Mouse (Mus musculus) hindbrain, embryonic 10.5 days (tissue): Measurements from ENCODE around the gene Sipa1l3. TPM values are rescaled to one million over a fixed set of nuclear protein-coding genes. Genes with fewer than 3 reads are reported as not detected.

Experiments used
- DNase-seq: peaks from one replicate; pipeline ENCODE4 v3.0.0-alpha.2; 2017; ENCODE audit warnings: low spot score
- H3K27ac ChIP-seq: fragments of 300-500 bp; sonication (generic); 2 replicates; pipeline ENCODE4 v1.5.1; 2016; ENCODE audit warnings: mild to moderate bottlenecking, moderate library complexity
- H3K27me3 ChIP-seq: fragments of 300-500 bp; sonication (generic); 2 replicates; pipeline ENCODE4 v1.6.1; 2016; ENCODE audit warnings: mild to moderate bottlenecking; ENCODE audit not compliant: poor library complexity, insufficient read depth, severe bottlenecking
- H3K36me3 ChIP-seq: fragments of 300-500 bp; sonication (generic); 2 replicates; pipeline ENCODE4 v1.6.1; 2016; ENCODE audit warnings: mild to moderate bottlenecking, moderate library complexity
- H3K4me1 ChIP-seq: fragments of 300-500 bp; sonication (generic); replicated peaks from 2 replicates; pipeline ENCODE4 v1.6.1; 2016; ENCODE audit warnings: mild to moderate bottlenecking
- H3K4me3 ChIP-seq: fragments of 300-500 bp; sonication (generic); 2 replicates; pipeline ENCODE4 v1.5.1; 2016; ENCODE audit warnings: mild to moderate bottlenecking, moderate library complexity
- H3K9me3 ChIP-seq: fragments of 300-500 bp; sonication (generic); 2 replicates; pipeline ENCODE4 v1.6.1; 2016; ENCODE audit warnings: mild to moderate bottlenecking, moderate library complexity
- WGBS: fragments of 180-500 bp; shearing (Covaris S2); methylation state at CpG from one replicate; pipeline ENCODE4 v1.1.7; 2016; 5-methylcytosine and 5-hydroxymethylcytosine counted together
- polyA plus RNA-seq: library from polyadenylated mRNA; unstranded; fragments of >200 nt; fragmentation: Nextera tagmentation; extraction: Ambion mirVana; gene quantifications from 2 replicates; pipeline ENCODE4 v1.2.1, GENCODE M21; 2016

The Sipa1l3 gene
- polyA plus RNA-seq, 1 experiment from 2014 or later: 9.7 TPM

DNA sequence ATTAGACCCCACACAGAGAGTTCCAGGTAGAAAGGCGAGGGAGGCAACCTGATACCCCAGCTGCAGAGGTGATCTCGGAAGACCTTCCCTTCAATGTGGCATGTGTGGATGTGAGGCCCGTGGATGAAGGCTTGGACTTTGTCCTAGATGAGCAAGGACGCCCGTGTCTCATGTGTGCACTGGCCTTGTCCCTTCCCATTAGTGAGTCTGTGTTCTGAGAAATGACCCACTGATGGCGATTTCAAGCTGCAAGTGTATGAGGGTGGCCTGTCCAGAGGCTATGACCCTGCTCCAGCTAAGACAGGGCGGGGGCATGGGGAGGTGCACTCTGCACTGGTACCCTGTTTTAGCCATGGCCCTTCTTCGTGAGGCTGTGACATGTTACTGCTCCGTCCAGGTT, 178.2 kb downstream of the Sipa1l3 start:
- no peaks in the 10 kb centered on the region for H3K27me3 ChIP-seq
- WGBS: 90% methylated on average over 9 of the region's 9 CpGs
- H3K27ac ChIP-seq: no peak overlapping the region
- H3K9me3 ChIP-seq: no peaks in the 10 kb centered on the region
- H3K4me1 ChIP-seq: peaks cover 21% of the 10 kb centered on the region
- no peak overlapping the region for H3K4me3 ChIP-seq
- DNase-seq: no peak
- H3K36me3 ChIP-seq: peaks cover 24% of the 10 kb centered on the region

GRCm38 (mm10) chr7:29338984-29339679, 179.3 kb downstream of the Sipa1l3 start:
- H3K27ac ChIP-seq: 0 out of 2 replicates have a peak overlapping the region, but pooled peaks have one; percentile 3
- WGBS: 79% methylated on average over 14 of the region's 14 CpGs
- H3K36me3 ChIP-seq: peaks cover 24% of the 10 kb centered on the region
- no peaks in the 10 kb centered on the region for H3K9me3 ChIP-seq
- peaks cover 24% of the 10 kb centered on the region for H3K4me1 ChIP-seq
- no peaks in the 10 kb centered on the region for H3K27me3 ChIP-seq
- no peak overlapping the region for H3K4me3 ChIP-seq
- no peak for DNase-seq

DNA sequence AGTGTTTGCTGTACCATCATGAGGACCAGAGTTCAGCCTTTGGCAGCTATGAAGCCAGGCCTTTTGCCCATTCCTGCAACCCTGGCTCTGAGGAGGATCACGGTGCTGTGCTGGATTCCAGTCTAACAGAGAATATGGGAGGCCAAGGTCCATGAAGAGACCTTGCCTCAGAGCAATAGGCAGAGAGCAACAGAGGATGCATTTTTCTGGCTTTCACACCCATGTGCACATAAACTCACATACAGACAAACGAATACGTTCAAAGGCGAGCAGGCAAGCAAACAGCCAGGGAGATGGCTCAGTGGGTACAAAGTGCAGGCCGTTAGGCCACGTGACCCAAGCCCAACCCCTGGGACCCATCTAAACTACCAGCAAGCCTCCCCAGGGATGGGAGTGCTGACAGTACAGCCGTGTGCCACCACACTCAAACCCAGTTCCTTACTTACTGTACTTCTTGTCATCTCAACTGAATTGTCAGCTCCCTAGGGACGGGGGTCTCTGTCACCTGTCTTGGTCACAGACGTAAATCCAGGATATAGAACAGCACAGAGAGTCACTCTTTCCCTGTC, 180.0 kb downstream of the Sipa1l3 start:
- H3K27me3 ChIP-seq: no peaks in the 10 kb centered on the region
- 0 out of 2 replicates have a peak overlapping the region, but pooled peaks have one; percentile 3 for H3K27ac ChIP-seq
- DNase-seq: no peak
- no peak overlapping the region for H3K4me3 ChIP-seq
- 90% methylated on average over 9 of the region's 9 CpGs for WGBS
- H3K9me3 ChIP-seq: no peaks in the 10 kb centered on the region
- peaks cover 24% of the 10 kb centered on the region for H3K36me3 ChIP-seq
- peaks cover 27% of the 10 kb centered on the region for H3K4me1 ChIP-seq

GRCm38 (mm10) chr7:29337766-29338165, 180.7 kb downstream of the Sipa1l3 start:
- H3K36me3 ChIP-seq: peaks cover 28% of the 10 kb centered on the region
- no peak overlapping the region for H3K4me3 ChIP-seq
- no peak overlapping the region for H3K27ac ChIP-seq
- no peaks in the 10 kb centered on the region for H3K9me3 ChIP-seq
- no peak for DNase-seq
- 86% methylated on average over 2 of the region's 2 CpGs for WGBS
- peaks cover 24% of the 10 kb centered on the region for H3K4me1 ChIP-seq
- no peaks in the 10 kb centered on the region for H3K27me3 ChIP-seq

- Histone ChIP-seq H3K27ac (no peak overlapping the region), H3K4me1 (peaks cover 15% of the 10 kb centered on the region), H3K36me3 (peaks cover 34% of the 10 kb centered on the region), H3K4me3 (no peak overlapping the region), H3K9me3 (no peaks in the 10 kb centered on the region), H3K27me3 (no peaks in the 10 kb centered on the region)
- no peak for DNase-seq
- WGBS: 70% methylated on average over 9 of the region's 9 CpGs
These were observed 181.6 kb downstream of the Sipa1l3 start for GRCm38 (mm10) chr7:29336795-29337319.

DNA sequence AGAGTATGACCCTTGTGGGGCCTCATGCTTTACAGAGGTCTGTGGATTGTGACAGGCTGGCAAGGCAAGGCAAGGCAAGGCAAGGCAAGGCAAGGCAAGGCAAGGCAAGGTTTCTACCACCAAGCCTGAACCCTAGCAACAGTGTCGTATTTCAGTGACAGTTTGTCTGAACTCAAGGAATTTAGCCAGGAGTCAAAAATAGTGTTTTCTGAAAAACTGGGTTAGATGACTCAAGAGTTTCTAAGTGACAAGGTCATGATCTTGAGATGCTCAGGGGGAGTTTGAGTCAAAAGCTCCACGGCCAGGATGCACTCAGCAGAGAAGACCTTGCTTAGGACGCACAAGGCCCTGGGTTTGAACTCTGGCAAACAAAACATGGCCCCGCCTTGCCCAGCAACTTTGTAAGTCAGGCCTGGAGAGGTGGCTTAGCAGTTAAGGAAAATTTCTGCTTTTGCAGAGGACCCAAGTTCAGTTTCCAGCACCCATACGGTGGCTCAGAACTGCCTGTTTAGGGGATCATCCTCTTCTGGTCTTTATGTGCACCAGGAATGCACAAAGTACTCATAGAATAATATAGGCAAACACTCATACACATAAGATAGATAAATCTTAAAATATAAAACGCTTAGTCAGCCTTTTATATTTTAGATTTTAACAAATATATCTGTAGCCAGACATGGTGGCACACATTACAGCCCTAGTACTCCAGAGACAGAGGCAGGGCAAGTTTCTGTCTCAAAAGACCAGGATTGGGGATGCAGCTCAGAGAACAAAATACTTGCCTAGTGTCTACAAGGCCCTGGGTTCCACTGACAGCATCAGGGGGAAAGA, 182.4 kb downstream of the Sipa1l3 start:
- WGBS: 79% methylated on average over 6 of the region's 6 CpGs
- Histone ChIP-seq H3K4me3 (no peak overlapping the region), H3K36me3 (peaks cover 42% of the 10 kb centered on the region), H3K27ac (no peak overlapping the region), H3K4me1 (peaks cover 12% of the 10 kb centered on the region), H3K9me3 (no peaks in the 10 kb centered on the region), H3K27me3 (no peaks in the 10 kb centered on the region)
- no peak for DNase-seq

GRCm38 (mm10) chr7:29335276-29335675, 183.2 kb downstream of the Sipa1l3 start:
- no peak for DNase-seq
- Histone ChIP-seq H3K9me3 (no peaks in the 10 kb centered on the region), H3K27me3 (no peaks in the 10 kb centered on the region), H3K4me1 (peaks cover 9% of the 10 kb centered on the region), H3K27ac (no peak overlapping the region), H3K36me3 (peaks cover 45% of the 10 kb centered on the region), H3K4me3 (no peak overlapping the region)

DNA sequence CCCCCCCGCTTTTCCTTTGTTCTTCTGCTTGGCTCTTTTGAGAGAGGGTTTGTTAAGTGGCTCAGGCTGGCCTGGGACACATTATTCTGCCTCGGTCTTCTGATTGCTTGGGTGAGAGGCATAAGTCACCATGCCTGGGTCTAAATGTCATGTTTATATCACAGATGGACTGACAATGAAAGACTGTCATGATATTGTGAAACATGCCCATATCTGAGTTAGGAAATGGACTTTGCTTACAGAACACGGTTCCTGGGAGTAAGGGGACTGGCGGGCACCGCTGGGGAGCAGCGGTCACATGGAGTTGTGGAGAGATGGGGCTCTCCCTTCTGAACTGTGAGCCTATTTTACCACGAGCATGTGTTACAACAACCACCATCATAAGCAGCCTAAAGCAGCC, 184.3 kb downstream of the Sipa1l3 start:
- H3K4me3 ChIP-seq: no peak overlapping the region
- 71% methylated on average over 7 of the region's 7 CpGs for WGBS
- H3K36me3 ChIP-seq: peaks cover 54% of the 10 kb centered on the region
- DNase-seq: no peak
- no peaks in the 10 kb centered on the region for H3K27me3 ChIP-seq
- H3K27ac ChIP-seq: no peak overlapping the region
- no peaks in the 10 kb centered on the region for H3K9me3 ChIP-seq
- peaks cover 9% of the 10 kb centered on the region for H3K4me1 ChIP-seq

GRCm38 (mm10) chr7:29328984-29329383, 189.5 kb downstream of the Sipa1l3 start:
- Histone ChIP-seq H3K27ac (no peak overlapping the region), H3K9me3 (no peaks in the 10 kb centered on the region), H3K4me1 (peaks cover 2% of the 10 kb centered on the region), H3K36me3 (peaks cover 70% of the 10 kb centered on the region), H3K4me3 (no peak overlapping the region), H3K27me3 (no peaks in the 10 kb centered on the region)
- DNase-seq: no peak
- 89% methylated on average over 16 of the region's 16 CpGs for WGBS

- H3K4me1 ChIP-seq: peaks cover 2% of the 10 kb centered on the region; the same call in 1 of the 2 replicates
- no peak overlapping the region for H3K27ac ChIP-seq
- H3K36me3 ChIP-seq: peaks cover 72% of the 10 kb centered on the region
- no peaks in the 10 kb centered on the region for H3K9me3 ChIP-seq
- DNase-seq: no peak
- H3K4me3 ChIP-seq: no peak overlapping the region
- WGBS: 85% methylated on average over 6 of the region's 6 CpGs
- H3K27me3 ChIP-seq: no peaks in the 10 kb centered on the region
These were observed 191.4 kb downstream of the Sipa1l3 start for GRCm38 (mm10) chr7:29327087-29327486.

DNA sequence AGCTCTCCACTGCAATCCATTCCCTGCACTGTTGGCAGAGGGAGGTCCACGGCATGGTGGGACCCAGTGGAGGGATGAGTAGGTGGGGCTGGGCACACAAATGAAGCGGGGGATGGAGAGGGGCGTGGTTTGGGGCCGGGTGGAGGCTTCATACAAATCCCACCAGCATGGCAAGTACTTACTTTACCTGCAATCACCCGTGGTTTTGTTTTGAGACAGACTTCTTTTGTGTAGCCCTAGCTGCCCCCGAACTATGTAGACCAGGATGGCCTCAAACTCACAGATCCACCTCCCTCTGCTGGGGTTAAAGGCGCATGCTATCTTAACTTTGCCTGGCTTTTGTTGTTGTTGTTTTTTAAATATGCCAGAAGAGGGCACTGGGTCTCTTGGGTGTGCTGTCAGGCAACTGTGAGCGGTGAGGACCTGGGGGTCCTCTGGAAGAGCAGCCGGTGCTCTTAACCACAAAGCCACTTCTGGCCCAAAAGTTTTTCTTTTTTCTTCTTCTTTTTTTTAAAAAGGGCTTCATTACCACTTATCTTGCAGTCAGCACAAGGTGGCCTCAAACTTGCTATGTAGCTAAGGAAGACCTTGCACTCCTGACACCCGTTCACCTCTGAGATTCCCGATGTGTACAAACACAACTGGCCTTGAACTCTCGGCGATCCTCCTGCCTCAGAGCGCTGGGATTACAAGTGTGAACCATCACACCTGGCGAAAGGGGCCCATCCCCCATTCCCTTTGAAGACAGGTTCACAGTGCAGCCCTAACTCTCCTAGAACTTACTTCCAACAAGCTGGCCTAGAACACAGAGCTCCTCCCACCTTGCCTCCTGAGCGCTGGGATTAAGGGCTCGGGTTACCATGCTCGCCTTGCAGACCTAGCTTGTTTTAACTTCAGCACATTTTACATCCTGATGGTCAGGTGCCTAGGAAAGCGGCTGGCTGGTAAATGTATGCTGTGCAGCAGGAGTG, 198.8 kb downstream of the Sipa1l3 start:
- 10% methylated on average over 19 of the region's 19 CpGs for WGBS
- Histone ChIP-seq H3K27ac (peak overlapping the region; percentile 93), H3K9me3 (no peaks in the 10 kb centered on the region), H3K27me3 (no peaks in the 10 kb centered on the region), H3K4me3 (peak overlapping the region; percentile 44), H3K36me3 (peaks cover 39% of the 10 kb centered on the region), H3K4me1 (peaks cover 74% of the 10 kb centered on the region)
- peak; percentile 43 for DNase-seq
